Mouse (Mus musculus) lung, postnatal 36 days (tissue): ENCODE results near the gene Fgfr2.

Source experiments
- DNase-seq: peaks from one replicate; pipeline ENCODE4 v3.0.0; 2022; ENCODE audit warnings: mixed read lengths

The Fgfr2 gene

DNA sequence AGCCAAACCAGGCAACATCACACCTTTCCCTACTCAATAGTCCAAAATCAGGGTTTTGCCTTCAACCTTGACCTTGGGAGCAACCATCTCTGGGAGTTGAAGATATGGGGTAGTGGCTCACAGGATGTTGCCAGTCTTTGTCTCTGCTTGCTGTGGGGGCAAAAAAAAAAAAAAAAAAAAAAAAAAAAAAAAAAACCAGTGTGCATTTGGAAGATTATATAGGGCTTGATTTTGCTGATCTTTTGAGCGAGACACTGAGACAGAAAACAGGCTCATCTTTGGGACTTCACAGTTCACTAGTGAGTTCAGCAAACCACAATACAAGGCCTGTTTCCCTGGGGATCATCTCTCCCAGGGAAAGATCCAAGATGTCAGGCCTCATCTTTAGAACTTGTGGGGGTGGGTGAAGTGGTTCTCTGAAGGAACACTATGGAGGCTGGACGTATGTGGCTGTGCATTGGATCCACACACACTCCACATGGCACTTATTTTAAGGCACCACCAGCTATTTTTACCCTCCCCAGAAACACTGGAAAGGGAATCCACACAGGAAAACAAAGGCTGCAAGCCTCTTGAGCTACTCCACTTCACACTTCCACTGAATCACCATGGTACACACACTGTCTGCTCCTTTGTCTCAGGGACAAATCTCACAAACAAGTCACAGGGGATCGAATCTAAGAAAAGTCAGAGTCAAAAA is 83.4 kb downstream of the Fgfr2 start:
- DNase-seq, result no peak

DNA sequence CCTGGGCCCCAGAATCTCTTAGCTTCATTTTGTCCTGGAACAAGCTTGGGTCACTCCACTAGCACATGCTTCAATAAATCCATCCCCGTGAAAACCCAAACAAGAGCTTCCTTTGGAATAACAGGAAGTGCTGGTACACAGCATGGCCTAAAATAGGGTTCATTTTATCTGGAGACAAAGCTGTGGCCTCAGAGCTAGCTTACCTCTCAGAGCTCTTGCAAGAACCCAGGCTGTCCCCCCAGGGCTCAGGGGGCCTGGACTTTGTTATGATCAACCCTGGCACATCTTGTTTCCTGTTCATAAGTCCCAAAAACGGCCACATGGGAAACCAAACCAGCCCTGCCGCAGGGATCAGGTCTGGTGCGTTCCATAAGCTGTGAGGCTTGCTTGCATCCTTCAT is 85.5 kb downstream of the Fgfr2 start:
- DNase-seq, result peak; percentile 64

- DNase-seq, result no peak
These were observed 85.9 kb downstream of the Fgfr2 start for GRCm38 (mm10) chr7:133037217-133037616.

DNA sequence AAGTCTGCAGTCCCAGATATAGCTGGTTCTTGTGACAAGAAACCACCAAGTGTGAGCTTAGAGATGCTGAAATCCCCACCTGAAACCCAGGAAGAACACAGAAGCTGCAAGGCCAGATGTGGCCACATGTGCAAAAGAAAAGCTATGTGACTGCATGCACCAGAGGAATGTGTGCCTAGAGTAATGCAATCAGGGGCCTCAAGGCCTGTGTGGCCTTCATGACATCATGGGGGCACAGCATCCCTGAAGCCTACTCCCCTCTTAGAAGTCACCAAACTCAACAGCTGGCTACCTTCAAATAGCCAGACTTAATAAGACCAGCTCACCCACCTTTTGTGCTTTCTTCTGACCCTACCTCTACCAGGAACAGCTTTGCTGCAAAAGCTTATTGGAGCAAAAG is 87.2 kb downstream of the Fgfr2 start:
- no peak for DNase-seq

GRCm38 (mm10) chr7:133032589-133033203 is 90.5 kb downstream of the Fgfr2 start:
- DNase-seq, result peak; percentile 80

- no peak for DNase-seq
These were observed 93.6 kb downstream of the Fgfr2 start for GRCm38 (mm10) chr7:133029496-133030047.

DNA sequence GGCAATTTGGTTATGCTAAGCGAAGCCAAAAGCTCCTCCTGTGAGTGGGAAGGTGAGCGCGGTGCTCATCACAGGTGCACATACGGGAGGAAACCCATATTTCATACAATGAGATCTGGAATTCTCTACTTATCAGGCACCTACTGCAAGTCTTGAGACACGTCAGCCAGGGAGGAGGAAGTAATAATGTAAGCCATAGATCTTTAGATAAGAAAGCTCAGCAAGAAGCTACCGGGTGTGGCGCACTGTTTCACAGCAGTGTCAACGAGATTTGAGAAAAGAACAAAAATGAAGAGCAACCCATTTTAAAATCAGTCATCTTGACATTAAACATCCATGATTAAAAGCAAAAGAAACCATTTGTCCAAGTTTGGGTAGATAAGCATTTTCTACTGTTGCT is 94.1 kb downstream of the Fgfr2 start:
- DNase-seq, result no peak

DNA sequence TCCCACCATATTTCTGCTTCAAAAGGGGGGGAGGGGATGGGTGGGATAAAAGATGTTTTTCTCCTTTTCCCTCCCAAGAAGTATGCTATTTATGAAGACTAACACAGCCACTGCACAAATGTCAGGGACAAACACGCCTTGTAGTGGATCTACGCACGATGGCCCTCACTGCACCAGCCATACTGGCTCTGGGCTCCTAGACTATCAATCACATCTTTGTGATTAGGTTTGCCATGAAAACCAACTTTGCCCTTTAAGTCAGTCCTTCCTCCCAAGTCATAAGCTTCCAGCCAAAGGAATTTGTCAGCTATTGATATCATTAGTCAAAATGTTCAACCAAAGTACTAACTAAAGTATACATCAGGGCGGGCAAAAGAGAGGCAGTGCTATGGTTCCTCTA is 95.2 kb downstream of the Fgfr2 start:
- no peak for DNase-seq

- no peak for DNase-seq
These were observed 98.5 kb downstream of the Fgfr2 start for GRCm38 (mm10) chr7:133024694-133025093.

- DNase-seq, result peak; percentile 74
These were observed 103.6 kb downstream of the Fgfr2 start for GRCm38 (mm10) chr7:133019481-133020020.

DNA sequence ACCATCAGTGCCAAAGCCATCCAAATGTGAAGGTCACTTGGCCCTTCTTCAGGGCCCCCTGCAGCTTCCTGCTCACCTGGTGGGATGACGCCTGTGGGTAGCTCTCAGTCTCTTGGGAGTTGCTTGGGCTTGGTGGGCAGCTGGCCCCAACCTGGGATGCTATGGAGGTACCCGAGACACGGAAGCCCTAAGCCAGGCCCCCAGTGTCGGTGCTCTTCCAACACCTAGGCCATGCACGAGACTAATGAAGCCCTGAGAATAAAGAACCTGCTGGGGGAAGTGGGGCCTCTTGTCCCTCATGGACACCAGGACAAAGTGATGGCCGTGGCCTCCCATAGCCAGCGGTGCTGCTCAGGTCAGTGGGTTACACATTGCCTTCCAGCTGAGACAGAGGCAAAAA is 104.2 kb downstream of the Fgfr2 start:
- no peak for DNase-seq

GRCm38 (mm10) chr7:133015416-133016070 is 107.6 kb downstream of the Fgfr2 start:
- no peak for DNase-seq

DNA sequence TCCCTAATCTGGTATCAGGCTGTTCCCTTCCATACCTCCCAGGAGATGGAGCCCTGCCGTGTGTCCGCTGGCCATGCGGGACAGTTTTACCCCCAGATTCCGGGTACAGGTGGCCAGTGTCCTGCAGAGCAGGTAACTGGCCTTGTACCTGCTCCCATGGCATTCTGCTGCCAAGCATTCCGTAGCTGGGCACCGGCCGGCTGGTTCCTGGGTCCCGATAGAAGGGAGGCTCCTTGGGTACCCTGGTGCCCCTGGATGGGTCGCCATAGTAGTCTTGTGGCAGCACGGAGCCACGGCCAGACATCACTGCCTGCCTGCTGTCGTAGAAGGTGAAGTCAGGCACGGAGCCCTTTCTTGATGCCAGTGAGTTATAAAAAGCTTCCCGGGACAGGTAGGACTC is 108.5 kb downstream of the Fgfr2 start:
- no peak for DNase-seq

- no peak for DNase-seq
These were observed 109.2 kb downstream of the Fgfr2 start for GRCm38 (mm10) chr7:133013923-133014322.

- DNase-seq, result no peak
These were observed 110.3 kb downstream of the Fgfr2 start for GRCm38 (mm10) chr7:133012637-133013366.

GRCm38 (mm10) chr7:133011611-133012010 is 111.5 kb downstream of the Fgfr2 start:
- no peak for DNase-seq

DNA sequence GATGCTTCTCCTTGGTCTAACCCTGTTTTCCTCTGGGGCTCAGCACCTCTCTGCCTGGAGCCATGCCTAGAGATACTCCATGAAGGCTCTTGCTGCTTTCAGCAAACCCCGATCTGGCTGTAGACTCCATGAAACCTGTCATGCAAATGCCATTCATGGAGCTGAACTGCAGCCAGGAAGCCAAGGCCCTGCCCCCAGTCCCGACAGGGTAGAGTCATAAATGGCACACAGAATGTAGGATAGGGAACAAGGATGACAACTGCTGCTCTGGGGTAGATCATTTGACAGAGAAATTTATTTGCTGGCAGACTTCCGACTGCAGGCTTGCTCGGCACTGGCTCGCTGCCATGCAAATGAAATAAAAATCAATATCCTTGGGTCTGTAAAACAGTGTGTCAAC is 112.0 kb downstream of the Fgfr2 start:
- DNase-seq, result peak; percentile 34

GRCm38 (mm10) chr7:133010477-133010876 is 112.7 kb downstream of the Fgfr2 start:
- DNase-seq, result no peak

DNA sequence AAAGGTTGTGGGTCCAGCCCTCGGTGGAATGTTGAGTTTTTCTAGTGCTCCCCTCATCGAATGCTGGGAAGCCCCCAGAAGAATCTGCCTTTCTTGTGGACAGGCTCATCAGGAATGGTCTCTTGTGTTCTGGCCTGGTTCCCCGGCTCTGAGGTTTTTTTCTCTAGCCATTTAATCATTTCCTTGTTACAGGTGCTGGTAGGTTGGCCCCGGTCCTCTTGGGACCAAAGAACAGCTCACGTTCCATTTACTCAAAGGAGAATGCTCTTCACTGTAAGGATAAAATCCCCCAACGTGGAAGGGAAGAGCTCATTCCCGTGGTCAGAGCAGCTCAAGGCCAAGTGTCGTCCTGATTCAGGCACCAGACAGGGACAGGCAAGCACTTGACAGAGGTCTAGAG is 113.5 kb downstream of the Fgfr2 start:
- DNase-seq, result no peak

DNA sequence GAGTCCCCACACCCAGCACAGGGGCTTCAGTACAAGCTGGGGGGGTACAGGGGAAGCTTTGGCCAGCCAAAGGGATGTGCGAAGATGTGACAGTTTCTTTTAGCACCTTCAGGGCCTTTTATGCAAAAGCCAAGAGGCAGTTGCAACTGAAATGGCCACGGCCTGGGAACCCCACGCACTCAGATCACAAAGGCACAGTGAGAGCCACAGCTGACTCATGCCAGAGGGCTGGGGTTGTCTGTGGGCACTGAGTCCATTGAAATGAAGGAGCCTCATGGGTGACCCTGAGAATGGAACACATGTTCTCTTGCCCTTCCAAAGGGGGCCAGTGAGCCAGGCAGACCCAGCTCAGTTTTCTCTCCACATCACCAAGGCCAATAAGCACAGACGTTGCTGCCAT is 114.5 kb downstream of the Fgfr2 start:
- DNase-seq, result no peak

- DNase-seq, result peak; percentile 35
These were observed 115.8 kb downstream of the Fgfr2 start for GRCm38 (mm10) chr7:133007343-133007742.

- no peak for DNase-seq
These were observed 117.4 kb downstream of the Fgfr2 start for GRCm38 (mm10) chr7:133005772-133006171.

DNA sequence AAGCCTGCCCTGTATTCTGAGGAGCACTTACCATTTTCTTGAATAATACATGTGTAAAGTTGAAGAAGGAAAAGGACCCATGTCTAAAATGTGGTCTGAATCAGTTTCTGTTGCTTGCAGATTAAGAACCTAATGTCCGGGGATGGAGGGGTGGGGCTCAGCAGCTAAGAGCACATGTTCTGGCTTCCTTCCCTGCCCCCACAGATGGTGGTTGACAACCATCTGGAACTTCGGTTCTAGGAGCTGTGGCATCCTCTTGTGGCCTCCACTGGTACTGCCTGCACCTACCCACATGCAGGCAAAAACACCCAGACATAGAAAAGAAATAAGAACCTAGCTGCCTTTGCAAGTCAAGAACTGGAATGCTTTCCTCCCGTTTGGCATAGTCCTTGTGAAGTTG is 119.7 kb downstream of the Fgfr2 start:
- peak; percentile 92 for DNase-seq
